Mouse (Mus musculus): ENCODE data around the gene Usp2.
A peak's percentile ranks its signal among the peaks of the same experiment; 100 is the strongest.

GRCm38 (mm10) chr9:44065177-44065576 lies 1.6 kb upstream of the Usp2 start:
- peak; percentile 43 for TF ChIP-seq CTCF (IDR thresholded peaks at IDR 0.05)
- no peak for TF ChIP-seq POLR2A (IDR thresholded peaks at IDR 0.05; ENCODE audit: insufficient read depth, low read depth, low read length)
- TF ChIP-seq EP300 (IDR thresholded peaks at IDR 0.05; ENCODE audit: insufficient read depth, low read depth, low read length): no peak
